Mouse (Mus musculus): ENCODE results near the gene Dock8. TPM values are rescaled to one million over a fixed set of nuclear protein-coding genes. Genes with fewer than 3 reads are reported as not detected.

Dock8 gene
- total RNA-seq, 2 experiments from 2014 or later: 89.8 to 168 TPM

- no peak for ATAC-seq (ENCODE audit: poor library complexity, severe bottlenecking)
These were observed 177.4 kb downstream of the Dock8 start for GRCm38 (mm10) chr19:25176746-25177145.

GRCm38 (mm10) chr19:25180024-25180423 is 180.7 kb downstream of the Dock8 start:
- ATAC-seq (ENCODE audit: poor library complexity, severe bottlenecking): no peak

- ATAC-seq (ENCODE audit: poor library complexity, severe bottlenecking): no peak
These were observed 181.2 kb downstream of the Dock8 start for GRCm38 (mm10) chr19:25180547-25180946.

GRCm38 (mm10) chr19:25184076-25184475 is 184.7 kb downstream of the Dock8 start:
- no peak for ATAC-seq (ENCODE audit: poor library complexity, severe bottlenecking)

- ATAC-seq (ENCODE audit: poor library complexity, severe bottlenecking): no peak
These were observed 187.0 kb downstream of the Dock8 start for GRCm38 (mm10) chr19:25186316-25186715.

- ATAC-seq (ENCODE audit: poor library complexity, severe bottlenecking): no peak
These were observed 188.3 kb downstream of the Dock8 start for GRCm38 (mm10) chr19:25187681-25188080.

- no peak for ATAC-seq (ENCODE audit: poor library complexity, severe bottlenecking)
These were observed 194.4 kb downstream of the Dock8 start for GRCm38 (mm10) chr19:25193751-25194150.

GRCm38 (mm10) chr19:25200081-25200860 is 200.9 kb downstream of the Dock8 start:
- no peak for ATAC-seq (ENCODE audit: poor library complexity, severe bottlenecking)

GRCm38 (mm10) chr19:25203077-25203476 is 203.7 kb downstream of the Dock8 start:
- no peak for ATAC-seq (ENCODE audit: poor library complexity, severe bottlenecking)

- ATAC-seq (ENCODE audit: poor library complexity, severe bottlenecking): no peak
These were observed 207.6 kb downstream of the Dock8 start for GRCm38 (mm10) chr19:25206969-25207368.

- no peak for ATAC-seq (ENCODE audit: poor library complexity, severe bottlenecking)
These were observed 208.5 kb downstream of the Dock8 start for GRCm38 (mm10) chr19:25207731-25208361.

GRCm38 (mm10) chr19:25208596-25209110 is 209.3 kb downstream of the Dock8 start:
- ATAC-seq (ENCODE audit: poor library complexity, severe bottlenecking): no peak

GRCm38 (mm10) chr19:25220611-25221010 is 221.3 kb downstream of the Dock8 start:
- no peak for ATAC-seq (ENCODE audit: poor library complexity, severe bottlenecking)

GRCm38 (mm10) chr19:25221964-25222640 is 222.8 kb downstream of the Dock8 start:
- ATAC-seq (ENCODE audit: poor library complexity, severe bottlenecking): no peak

GRCm38 (mm10) chr19:25230058-25230974 is 231.0 kb downstream of the Dock8 start:
- no peak for ATAC-seq (ENCODE audit: poor library complexity, severe bottlenecking)

- ATAC-seq (ENCODE audit: poor library complexity, severe bottlenecking): no peak
These were observed 231.6 kb downstream of the Dock8 start for GRCm38 (mm10) chr19:25230975-25231334.

GRCm38 (mm10) chr19:25232032-25232431 is 232.7 kb downstream of the Dock8 start:
- ATAC-seq (ENCODE audit: poor library complexity, severe bottlenecking): peak; percentile 74

- 0 out of 2 replicates have a peak, but pooled peaks have one; percentile 35 for ATAC-seq (ENCODE audit: poor library complexity, severe bottlenecking)
These were observed 237.5 kb downstream of the Dock8 start, which contains the start of gene Kank1 for GRCm38 (mm10) chr19:25236596-25237491. TSS of gene Kank1 (plus strand) at chr19:25236975.

GRCm38 (mm10) chr19:25237492-25238040 is 238.2 kb downstream of the Dock8 start:
- ATAC-seq (ENCODE audit: poor library complexity, severe bottlenecking): no peak

All from megakaryocyte, adult 5-6 weeks (primary cell).